Mouse (Mus musculus): ENCODE measurements around the gene Rbm3. TPM values are rescaled to one million over a fixed set of nuclear protein-coding genes. Genes with fewer than 3 reads are reported as not detected.

Rbm3 gene
- polyA plus RNA-seq, 1 experiment from 2014 or later: 505 TPM

Other genes starting within 250 kb of the Rbm3 start
- 128 and 129 TPM in 2 replicates for gene Pqbp1, start 246.6 kb downstream of the Rbm3 start, polyA plus RNA-seq (2016; fragmentation: Nextera tagmentation; extraction: Ambion mirVana)
- 182 and 186 TPM in 2 replicates for gene Timm17b, start 246.5 kb downstream of the Rbm3 start, polyA plus RNA-seq (2016; fragmentation: Nextera tagmentation; extraction: Ambion mirVana)
- not detected in 2 replicates for gene Gm10491, start 238.0 kb downstream of the Rbm3 start, polyA plus RNA-seq (2016; fragmentation: Nextera tagmentation; extraction: Ambion mirVana)
- not detected in 2 replicates for gene Gm10490, start 236.3 kb downstream of the Rbm3 start, polyA plus RNA-seq (2016; fragmentation: Nextera tagmentation; extraction: Ambion mirVana)
- 8.7 and 8.9 TPM in 2 replicates for gene Pcsk1n, start 226.1 kb downstream of the Rbm3 start, polyA plus RNA-seq (2016; fragmentation: Nextera tagmentation; extraction: Ambion mirVana)
- 0.22 and 0.43 TPM in 2 replicates for gene Eras, start 217.3 kb downstream of the Rbm3 start, polyA plus RNA-seq (2016; fragmentation: Nextera tagmentation; extraction: Ambion mirVana)
- 75.6 and 76.7 TPM in 2 replicates for gene Hdac6, start 198.0 kb downstream of the Rbm3 start, polyA plus RNA-seq (2016; fragmentation: Nextera tagmentation; extraction: Ambion mirVana)
- gene Gata1, start 167.8 kb downstream of the Rbm3 start, polyA plus RNA-seq (2016; fragmentation: Nextera tagmentation; extraction: Ambion mirVana): 6.6 and 8.0 TPM in 2 replicates
- gene Glod5, start 127.4 kb downstream of the Rbm3 start, polyA plus RNA-seq (2016; fragmentation: Nextera tagmentation; extraction: Ambion mirVana): not detected in 2 replicates
- gene Suv39h1, start 71.1 kb downstream of the Rbm3 start, polyA plus RNA-seq (2016; fragmentation: Nextera tagmentation; extraction: Ambion mirVana): 106 and 109 TPM in 2 replicates
- 0.14 and 0.17 TPM in 2 replicates for gene Was, start 55.4 kb downstream of the Rbm3 start, polyA plus RNA-seq (2016; fragmentation: Nextera tagmentation; extraction: Ambion mirVana)
- gene Wdr13, start 13.0 kb downstream of the Rbm3 start, polyA plus RNA-seq (2016; fragmentation: Nextera tagmentation; extraction: Ambion mirVana): 23.7 and 24.4 TPM in 2 replicates
- gene Tbc1d25, start 30.3 kb upstream of the Rbm3 start, polyA plus RNA-seq (2016; fragmentation: Nextera tagmentation; extraction: Ambion mirVana): 9.8 and 10.4 TPM in 2 replicates
- 27.7 and 30.9 TPM in 2 replicates for gene Ebp, start 47.6 kb upstream of the Rbm3 start, polyA plus RNA-seq (2016; fragmentation: Nextera tagmentation; extraction: Ambion mirVana)
- gene Porcn, start 60.6 kb upstream of the Rbm3 start, polyA plus RNA-seq (2016; fragmentation: Nextera tagmentation; extraction: Ambion mirVana): 12.1 and 12.8 TPM in 2 replicates
- gene Ftsj1, start 106.5 kb upstream of the Rbm3 start, polyA plus RNA-seq (2016; fragmentation: Nextera tagmentation; extraction: Ambion mirVana): 47.9 and 48.9 TPM in 2 replicates
- 6.0 and 7.5 TPM in 2 replicates for gene Slc38a5, start 125.3 kb upstream of the Rbm3 start, polyA plus RNA-seq (2016; fragmentation: Nextera tagmentation; extraction: Ambion mirVana)
- gene Ssxb10, start 181.5 kb upstream of the Rbm3 start, polyA plus RNA-seq (2016; fragmentation: Nextera tagmentation; extraction: Ambion mirVana): not detected in 2 replicates
- gene Ssxb9, start 221.1 kb upstream of the Rbm3 start, polyA plus RNA-seq (2016; fragmentation: Nextera tagmentation; extraction: Ambion mirVana): not detected in 2 replicates

Measured in forebrain, embryonic 10.5 days (tissue).